Mouse (Mus musculus) frontal cortex, postnatal 14 days (tissue): Measurements from ENCODE around the gene Tmeff1.
"Not testable (repeated sequence)": the region's sequence is repeated elsewhere in the genome, so short reads cannot be mapped to it uniquely, and the experiment has no call there.

Experiments
- DNase-seq, 2 experiments: peaks; one replicate each; pipeline ENCODE4 v3.0.0; 2022; ENCODE audit warnings: low spot score in 2 of 2

Gene Tmeff1

GRCm38 (mm10) chr4:48677276-48677675 lies 92.3 kb downstream of the Tmeff1 start:
- DNase-seq, result no peak

- DNase-seq, result no peak
These were observed 92.8 kb downstream of the Tmeff1 start for GRCm38 (mm10) chr4:48677812-48678211.

GRCm38 (mm10) chr4:48678793-48679192 lies 93.8 kb downstream of the Tmeff1 start:
- no peak for DNase-seq

GRCm38 (mm10) chr4:48679728-48680127 lies 94.8 kb downstream of the Tmeff1 start:
- DNase-seq, result not testable (repeated sequence)

- DNase-seq, result no peak
These were observed 95.2 kb downstream of the Tmeff1 start for GRCm38 (mm10) chr4:48680214-48680613.

- DNase-seq, result no peak
These were observed 95.8 kb downstream of the Tmeff1 start for GRCm38 (mm10) chr4:48680648-48681343.

GRCm38 (mm10) chr4:48683126-48683525 lies 98.2 kb downstream of the Tmeff1 start:
- no peak for DNase-seq

GRCm38 (mm10) chr4:48683633-48684209 lies 98.7 kb downstream of the Tmeff1 start:
- DNase-seq, result not testable (repeated sequence)

GRCm38 (mm10) chr4:48684593-48685187 lies 99.7 kb downstream of the Tmeff1 start:
- DNase-seq, result no peak

GRCm38 (mm10) chr4:48688148-48688547 lies 103.2 kb downstream of the Tmeff1 start:
- DNase-seq, result no peak

GRCm38 (mm10) chr4:48690640-48691039 lies 105.7 kb downstream of the Tmeff1 start:
- DNase-seq, result peak; percentile 36 to 44

GRCm38 (mm10) chr4:48691793-48692437 lies 106.9 kb downstream of the Tmeff1 start:
- peak; percentile 52 to 69 for DNase-seq

- no peak for DNase-seq
These were observed 107.8 kb downstream of the Tmeff1 start for GRCm38 (mm10) chr4:48692736-48693292.

GRCm38 (mm10) chr4:48696706-48697105 lies 111.7 kb downstream of the Tmeff1 start:
- DNase-seq, result no peak

GRCm38 (mm10) chr4:48697302-48697701 lies 112.3 kb downstream of the Tmeff1 start:
- no peak for DNase-seq
